Mouse (Mus musculus) bone marrow macrophage, adult 2 months (primary cell): ENCODE data around the gene Exoc2.

Experiments
- CTCF ChIP-seq: IDR thresholded peaks from 2 replicates; pipeline ENCODE4 v1.5.1; 2012; ENCODE audit warnings: low read depth, mild to moderate bottlenecking, low read length, moderate library complexity
- POLR2A ChIP-seq: IDR thresholded peaks from 2 replicates; pipeline ENCODE4 v1.6.1; 2012; ENCODE audit warnings: mild to moderate bottlenecking, low read depth, low read length, borderline replicate concordance

DNA sequence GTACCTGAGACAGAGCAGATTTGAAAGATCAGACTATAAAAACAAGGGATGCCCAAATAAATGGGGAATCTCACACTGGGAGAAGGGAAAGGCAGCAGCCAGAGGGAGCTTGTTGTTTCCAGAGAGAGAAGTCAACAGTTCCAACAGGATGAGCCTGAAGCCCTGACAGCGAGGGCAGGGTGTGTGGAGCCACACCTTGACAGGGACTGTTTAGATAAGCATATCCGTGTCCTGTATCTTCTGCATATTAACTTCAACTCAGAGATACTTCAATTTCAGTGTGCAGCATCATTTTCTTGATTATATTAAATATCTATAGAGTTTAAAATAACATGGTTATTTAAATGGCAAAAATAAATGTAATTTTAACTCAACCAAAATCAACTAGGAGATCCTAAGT is 13.2 kb downstream of the Exoc2 start:
- no peak for TF ChIP-seq CTCF
- TF ChIP-seq POLR2A, result no peak
